Mouse (Mus musculus) testis, adult 10 weeks (tissue): Measurements from ENCODE around the gene Nynrin. TPM values are rescaled to one million over a fixed set of nuclear protein-coding genes. Genes with fewer than 3 reads are reported as not detected.

Experiments used
- polyA plus RNA-seq: library from polyadenylated mRNA; stranded (reverse); fragments of 350-450 nt; fragmentation: Illumina TruSeq; extraction: RNeasy Lipid Tissue Mini Kit (QIAGEN cat#74804); gene quantifications from one replicate; pipeline ENCODE4 v1.2.3, GENCODE M21; 2014; ENCODE audit warnings: low read depth, low replicate concordance

Nynrin gene
- 0.03 TPM for polyA plus RNA-seq

GRCm38 (mm10) chr14:55853621-55854285 is at the start of gene Nynrin:
Nynrin (plus strand) TSS chr14:55854010.

GRCm38 (mm10) chr14:55822991-55823762 is 30.6 kb upstream of the Nynrin start, which contains the start of gene Nfatc4:
Nfatc4 (plus strand) TSS chr14:55823144.

GRCm38 (mm10) chr14:55884166-55884565 is 30.4 kb downstream of the Nynrin start, which contains the start of gene Cbln3:
Cbln3 (minus strand) TSS chr14:55884392.

GRCm38 (mm10) chr14:55884713-55885113 is 30.9 kb downstream of the Nynrin start, which contains the start of gene Khnyn:
Khnyn (plus strand) TSS chr14:55884947.

GRCm38 (mm10) chr14:55899701-55900413 is 46.0 kb downstream of the Nynrin start, which contains the start of gene Sdr39u1:
Sdr39u1 (minus strand) TSS chr14:55900293.

Other genes starting within 250 kb of the Nynrin start
- gene Rec8, start 236.0 kb upstream of the Nynrin start, polyA plus RNA-seq = 8.3 TPM
- gene Ipo4, start 218.1 kb upstream of the Nynrin start, polyA plus RNA-seq = 67.7 TPM
- gene Gm49378, start 216.1 kb upstream of the Nynrin start, polyA plus RNA-seq = 1.6 TPM
- gene Tm9sf1, start 210.2 kb upstream of the Nynrin start, polyA plus RNA-seq = 5.9 TPM
- gene Tssk4, start 203.8 kb upstream of the Nynrin start, polyA plus RNA-seq = 45.9 TPM
- gene Mdp1, start 193.5 kb upstream of the Nynrin start, polyA plus RNA-seq = 4.4 TPM
- gene Gmpr2, start 182.1 kb upstream of the Nynrin start, polyA plus RNA-seq = 54.2 TPM
- gene Nedd8, start 181.9 kb upstream of the Nynrin start, polyA plus RNA-seq = 54.1 TPM
- 18.0 TPM for gene Tinf2, start 172.2 kb upstream of the Nynrin start, polyA plus RNA-seq
- not detected for gene Tgm1, start 140.1 kb upstream of the Nynrin start, polyA plus RNA-seq
- 0.35 TPM for gene Rabggta, start 131.7 kb upstream of the Nynrin start, polyA plus RNA-seq
- 45.7 TPM for gene Dhrs1, start 108.3 kb upstream of the Nynrin start, polyA plus RNA-seq
- gene Nop9, start 108.3 kb upstream of the Nynrin start, polyA plus RNA-seq = 53.9 TPM
- gene Cideb, start 95.6 kb upstream of the Nynrin start, polyA plus RNA-seq = not detected
- not detected for gene Ltb4r2, start 92.6 kb upstream of the Nynrin start, polyA plus RNA-seq
- gene Ltb4r1, start 88.0 kb upstream of the Nynrin start, polyA plus RNA-seq = not detected
- 0.06 TPM for gene Adcy4, start 69.9 kb upstream of the Nynrin start, polyA plus RNA-seq
- 0.69 TPM for gene Ripk3, start 65.1 kb upstream of the Nynrin start, polyA plus RNA-seq
- 0.11 TPM for gene Nfatc4, start 30.9 kb upstream of the Nynrin start, polyA plus RNA-seq
- gene Cbln3, start 30.4 kb downstream of the Nynrin start, polyA plus RNA-seq = 0.38 TPM
- gene Khnyn, start 30.9 kb downstream of the Nynrin start, polyA plus RNA-seq = 2.2 TPM
- gene Sdr39u1, start 46.3 kb downstream of the Nynrin start, polyA plus RNA-seq = 15.9 TPM
- gene Cma1, start 90.7 kb downstream of the Nynrin start, polyA plus RNA-seq = not detected
- gene Cma2, start 97.0 kb downstream of the Nynrin start, polyA plus RNA-seq = not detected
- not detected for gene Mcpt1, start 164.0 kb downstream of the Nynrin start, polyA plus RNA-seq
- not detected for gene Mcpt9, start 176.5 kb downstream of the Nynrin start, polyA plus RNA-seq
- gene Mcpt2, start 188.0 kb downstream of the Nynrin start, polyA plus RNA-seq = not detected
- gene Mcpt4, start 208.3 kb downstream of the Nynrin start, polyA plus RNA-seq = 0.25 TPM
- not detected for gene Mcpt8, start 231.3 kb downstream of the Nynrin start, polyA plus RNA-seq
- gene Ctsg, start 248.6 kb downstream of the Nynrin start, polyA plus RNA-seq = not detected